Mouse (Mus musculus): ENCODE measurements around the gene Cript.
"Not testable (repeated sequence)": the region's sequence is repeated elsewhere in the genome, so short reads cannot be mapped to it uniquely, and the experiment has no call there.

Gene Cript

GRCm38 (mm10) chr17:87050469-87051175 lies 25.3 kb downstream of the Cript start:
- peak in 1 of 2 experiments; percentile 48 for DNase-seq

- DNase-seq: no peak
Observed at GRCm38 (mm10) chr17:87051652-87052051, 26.3 kb downstream of the Cript start.

GRCm38 (mm10) chr17:87052432-87052831 lies 27.1 kb downstream of the Cript start:
- no peak for DNase-seq

- DNase-seq: no peak
Observed at GRCm38 (mm10) chr17:87053921-87054320, 28.6 kb downstream of the Cript start.

- DNase-seq: peak; percentile 25 to 55
Observed at GRCm38 (mm10) chr17:87055051-87055459, 29.7 kb downstream of the Cript start.

GRCm38 (mm10) chr17:87055663-87056062 lies 30.3 kb downstream of the Cript start:
- DNase-seq: no peak

- DNase-seq: no peak
Observed at GRCm38 (mm10) chr17:87056761-87057160, 31.4 kb downstream of the Cript start.

- DNase-seq: no peak
Observed at GRCm38 (mm10) chr17:87057486-87058266, 32.3 kb downstream of the Cript start.

GRCm38 (mm10) chr17:87062639-87063038 lies 37.3 kb downstream of the Cript start:
- peak; percentile 35 to 56 for DNase-seq

- no peak for DNase-seq
Observed at GRCm38 (mm10) chr17:87063461-87063860, 38.1 kb downstream of the Cript start.

GRCm38 (mm10) chr17:87063969-87064368 lies 38.6 kb downstream of the Cript start:
- peak in 1 of 2 experiments; percentile 16 for DNase-seq

- DNase-seq: no peak
Observed at GRCm38 (mm10) chr17:87068997-87069396, 43.6 kb downstream of the Cript start.

GRCm38 (mm10) chr17:87072183-87072582 lies 46.8 kb downstream of the Cript start:
- DNase-seq: not testable (repeated sequence)

- DNase-seq: no peak
Observed at GRCm38 (mm10) chr17:87072766-87073440, 47.6 kb downstream of the Cript start.

GRCm38 (mm10) chr17:87073470-87073869 lies 48.1 kb downstream of the Cript start:
- no peak for DNase-seq

GRCm38 (mm10) chr17:87078217-87078616 lies 52.9 kb downstream of the Cript start:
- DNase-seq: not testable (repeated sequence)

GRCm38 (mm10) chr17:87080724-87081123 lies 55.4 kb downstream of the Cript start:
- DNase-seq: no peak

GRCm38 (mm10) chr17:87082547-87082946 lies 57.2 kb downstream of the Cript start:
- DNase-seq: no peak

- no peak for DNase-seq
Observed at GRCm38 (mm10) chr17:87083671-87084070, 58.3 kb downstream of the Cript start.
